Mouse (Mus musculus) cortical plate, adult 2 months (tissue): Measurements from ENCODE around the gene Tmem219. TPM values are rescaled to one million over a fixed set of nuclear protein-coding genes. Genes with fewer than 3 reads are reported as not detected.

Experiments used
- H3K27ac ChIP-seq: fragments of 200-500 bp; 2 replicates; pipeline ENCODE4 v1.5.1; 2012; ENCODE audit warnings: low read length, control low read depth, inconsistent platforms; ENCODE audit not compliant: insufficient read depth
- H3K4me1 ChIP-seq: fragments of 200-500 bp; 2 replicates; pipeline ENCODE4 v1.6.1; 2011; ENCODE audit warnings: low read length; ENCODE audit not compliant: control insufficient read depth, insufficient read depth
- H3K4me3 ChIP-seq: fragments of 200-500 bp; 2 replicates; pipeline ENCODE4 v1.5.1; 2011; ENCODE audit warnings: mild to moderate bottlenecking, low read length, control low read depth; ENCODE audit not compliant: insufficient read depth
- CTCF ChIP-seq: fragments of 200-500 bp; IDR thresholded peaks from 2 replicates; pipeline ENCODE4 v1.5.1; 2011; ENCODE audit warnings: mild to moderate bottlenecking, control low read depth, low read length; ENCODE audit not compliant: insufficient read depth; ENCODE audit errors: extremely low read depth
- POLR2A ChIP-seq: fragments of 200-500 bp; IDR thresholded peaks from 2 replicates; pipeline ENCODE4 v1.6.1; 2011; ENCODE audit warnings: mild to moderate bottlenecking, low read length, control low read depth; ENCODE audit not compliant: insufficient read depth; ENCODE audit errors: extremely low read depth
- polyA plus RNA-seq: library from polyadenylated mRNA; depleted of rRNA; stranded (reverse); fragments of >200 nt; gene quantifications from 2 replicates; pipeline ENCODE4 v1.2.3, GENCODE M21; 2012

Gene Tmem219
- polyA plus RNA-seq, 1 experiment, result 35.9 TPM

GRCm38 (mm10) chr7:126897390-126898101 lies 25.2 kb downstream of the Tmem219 start:
- peaks cover 5% of the 10 kb centered on the region for H3K4me1 ChIP-seq
- peak overlapping the region; percentile 86 for H3K27ac ChIP-seq
- TF ChIP-seq POLR2A (no peak), CTCF (no peak)
- peak overlapping the region; percentile 86 for H3K4me3 ChIP-seq

- Histone ChIP-seq H3K4me1 (peaks cover 5% of the 10 kb centered on the region), H3K27ac (peak overlapping the region; percentile 21; the same call in 1 of the 2 replicates), H3K4me3 (no peak overlapping the region; the same call in 1 of the 2 replicates)
- TF ChIP-seq CTCF, result no peak
- TF ChIP-seq POLR2A, result no peak
Observed at GRCm38 (mm10) chr7:126896912-126897311, 25.8 kb downstream of the Tmem219 start.

- Histone ChIP-seq H3K4me3 (no peak overlapping the region), H3K4me1 (no peaks in the 10 kb centered on the region), H3K27ac (no peak overlapping the region)
- peak; percentile 40 for TF ChIP-seq CTCF
- no peak for TF ChIP-seq POLR2A
Observed at GRCm38 (mm10) chr7:126888852-126889251, 33.9 kb downstream of the Tmem219 start.

GRCm38 (mm10) chr7:126887281-126887680 lies 35.4 kb downstream of the Tmem219 start:
- Histone ChIP-seq H3K4me3 (no peak overlapping the region), H3K27ac (no peak overlapping the region), H3K4me1 (no peaks in the 10 kb centered on the region; the same call in 1 of the 2 replicates)
- no peak for TF ChIP-seq POLR2A
- no peak for TF ChIP-seq CTCF

GRCm38 (mm10) chr7:126884286-126885164 lies 38.2 kb downstream of the Tmem219 start, which contains the start of gene Taok2:
TSS of gene Taok2 (minus strand) at chr7:126884703.
- TF ChIP-seq POLR2A (peak; percentile 96), CTCF (no peak)
- H3K4me1 ChIP-seq, result peaks cover 9% of the 10 kb centered on the region
- H3K4me3 ChIP-seq, result peak within 1 kb of the TSS; percentile 76
- peak within 1 kb of the TSS; percentile 62 for H3K27ac ChIP-seq

GRCm38 (mm10) chr7:126883731-126884181 lies 39.0 kb downstream of the Tmem219 start:
- TF ChIP-seq POLR2A (no peak), CTCF (no peak)
- Histone ChIP-seq H3K4me3 (peak overlapping the region; percentile 76), H3K4me1 (peaks cover 9% of the 10 kb centered on the region), H3K27ac (0 out of 2 replicates have a peak overlapping the region, but pooled peaks have one; percentile 3)

- Histone ChIP-seq H3K4me1 (peaks cover 9% of the 10 kb centered on the region), H3K4me3 (no peak overlapping the region; the same call in 1 of the 2 replicates), H3K27ac (no peak overlapping the region)
- TF ChIP-seq CTCF, result no peak
- TF ChIP-seq POLR2A, result no peak
Observed at GRCm38 (mm10) chr7:126881040-126881439, 41.7 kb downstream of the Tmem219 start.

- TF ChIP-seq CTCF (no peak), POLR2A (no peak)
Observed at GRCm38 (mm10) chr7:126877239-126877638, 45.5 kb downstream of the Tmem219 start.

GRCm38 (mm10) chr7:126870520-126870891 lies 52.2 kb downstream of the Tmem219 start:
- no peaks in the 10 kb centered on the region for H3K4me1 ChIP-seq
- TF ChIP-seq POLR2A (no peak), CTCF (no peak)
- H3K4me3 ChIP-seq, result no peak overlapping the region
- no peak overlapping the region for H3K27ac ChIP-seq

More at GRCm38 (mm10) chr7:126877239-126877638, 45.5 kb downstream of the Tmem219 start:
- H3K4me3 ChIP-seq, result no peak overlapping the region
- no peak overlapping the region for H3K27ac ChIP-seq
- peaks cover 9% of the 10 kb centered on the region for H3K4me1 ChIP-seq
